Mouse (Mus musculus) kidney, postnatal 36 days (tissue): Measurements from ENCODE around the gene Mex3a.
A peak's percentile ranks its signal among the peaks of the same experiment; 100 is the strongest.

Experiments used
- DNase-seq, 2 experiments: peaks; one replicate each; pipeline ENCODE4 v3.0.0; 2021 to 2022; ENCODE audit warnings: mixed read lengths in 2 of 2

Gene Mex3a

GRCm38 (mm10) chr3:88546674-88547418 lies 14.7 kb downstream of the Mex3a start:
- DNase-seq: no peak

- peak; percentile 71 to 77 for DNase-seq
Measured at GRCm38 (mm10) chr3:88548180-88548917, 16.2 kb downstream of the Mex3a start, which contains the start of gene Rab25. Gene Rab25 (minus strand): TSS chr3:88548300.

GRCm38 (mm10) chr3:88551586-88551985 lies 19.4 kb downstream of the Mex3a start:
- peak; percentile 23 to 52 for DNase-seq

DNA sequence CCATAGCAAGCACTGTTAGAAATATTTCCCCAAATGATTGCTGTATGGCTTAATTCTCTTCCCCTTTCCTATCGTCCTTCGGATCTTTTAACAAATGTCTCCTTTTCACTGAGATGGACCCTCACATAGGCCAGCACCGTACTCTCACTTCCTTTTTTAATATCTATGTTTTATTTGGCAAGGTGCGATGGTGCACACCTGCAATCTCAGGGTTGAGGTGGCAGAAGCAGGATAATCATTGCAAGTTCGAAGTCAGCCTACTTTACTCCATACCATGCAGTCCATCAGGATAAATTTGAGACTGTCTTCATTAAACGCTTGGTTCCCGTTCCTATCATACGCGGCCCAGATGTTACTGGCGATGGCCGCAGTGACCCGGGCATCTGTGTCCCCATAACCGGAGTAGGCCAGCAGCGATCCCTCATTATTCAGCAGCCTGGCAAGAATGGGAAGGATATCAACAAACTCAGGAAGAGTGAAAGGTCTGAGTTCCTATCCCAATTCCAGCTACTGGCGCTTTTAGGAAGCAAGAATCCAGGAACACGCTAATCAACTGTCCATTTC lies 20.0 kb downstream of the Mex3a start:
- no peak for DNase-seq

GRCm38 (mm10) chr3:88552676-88553524 lies 20.7 kb downstream of the Mex3a start, which contains the start of gene Lamtor2:
Gene Lamtor2 (minus strand): TSS chr3:88553074.
- DNase-seq: peak; percentile 99

DNA sequence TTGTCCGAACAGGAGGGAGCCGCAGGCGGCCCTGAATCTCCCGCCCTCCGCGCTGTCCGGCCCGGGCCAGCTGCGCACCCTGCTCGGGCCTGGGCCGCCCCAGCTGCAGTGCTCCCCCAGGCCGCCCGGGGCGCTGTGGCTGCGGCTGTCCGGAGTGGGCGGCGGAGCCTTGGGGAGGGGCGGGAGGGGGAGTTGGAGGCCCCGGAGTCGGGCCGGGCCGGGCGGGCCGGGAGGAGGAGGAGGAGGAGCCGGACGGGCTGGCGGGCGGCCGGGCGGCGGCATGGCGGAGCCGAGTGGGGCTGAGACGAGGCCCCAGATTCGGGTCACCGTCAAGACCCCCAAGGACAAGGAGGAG lies 21.3 kb downstream of the Mex3a start, which contains the start of gene Ubqln4:
TSS of gene Ubqln4 (plus strand) at position 234 of the 355 bp plus-strand sequence.
- DNase-seq: peak; percentile 90 to 95

GRCm38 (mm10) chr3:88553880-88554586 lies 21.8 kb downstream of the Mex3a start:
- peak; percentile 25 to 68 for DNase-seq

GRCm38 (mm10) chr3:88555069-88555605 lies 22.9 kb downstream of the Mex3a start:
- DNase-seq: no peak

- no peak for DNase-seq
Measured at GRCm38 (mm10) chr3:88555731-88556130, 23.5 kb downstream of the Mex3a start.

GRCm38 (mm10) chr3:88556616-88557015 lies 24.4 kb downstream of the Mex3a start:
- no peak for DNase-seq

DNA sequence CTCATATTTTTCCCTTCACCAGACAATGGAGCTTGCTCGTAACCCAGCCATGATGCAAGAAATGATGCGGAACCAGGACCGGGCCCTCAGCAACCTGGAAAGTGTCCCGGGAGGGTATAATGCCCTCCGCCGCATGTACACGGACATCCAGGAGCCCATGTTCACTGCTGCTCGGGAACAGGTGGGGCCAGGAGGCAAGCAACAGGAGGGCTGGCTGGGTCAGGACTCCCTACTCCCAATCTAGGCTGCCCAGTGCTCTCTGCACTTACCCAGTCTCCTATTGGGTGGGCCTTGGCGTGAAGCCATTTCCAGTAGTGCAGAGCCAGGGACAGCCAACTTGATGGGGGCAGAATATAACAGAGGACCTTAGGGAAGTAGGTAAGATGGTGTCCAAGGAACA lies 27.4 kb downstream of the Mex3a start:
- DNase-seq: no peak

- DNase-seq: peak; percentile 49 to 66
Measured at GRCm38 (mm10) chr3:88561989-88562388, 29.8 kb downstream of the Mex3a start.

- DNase-seq: no peak
Measured at GRCm38 (mm10) chr3:88563442-88563841, 31.2 kb downstream of the Mex3a start.

- no peak for DNase-seq
Measured at GRCm38 (mm10) chr3:88563966-88564365, 31.8 kb downstream of the Mex3a start.

DNA sequence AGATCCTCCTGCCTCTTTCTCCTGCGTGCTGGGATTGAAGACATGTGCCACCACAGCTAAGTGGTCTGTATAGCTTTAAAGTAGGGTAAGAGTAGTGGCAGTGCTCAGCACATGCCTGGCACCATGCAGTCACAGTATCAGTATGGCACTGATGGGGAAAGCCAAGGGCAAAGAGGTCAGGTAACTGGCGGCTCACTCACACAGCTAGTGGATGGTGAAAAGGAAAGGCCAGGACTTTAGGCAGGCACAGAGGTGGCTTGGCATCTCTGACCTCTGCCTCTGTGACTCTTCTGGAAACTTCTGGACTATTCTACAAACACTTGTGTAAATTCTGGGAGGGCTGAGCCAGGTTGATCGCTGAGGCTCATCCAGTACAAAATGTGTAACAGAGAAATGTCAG lies 33.9 kb downstream of the Mex3a start:
- DNase-seq: no peak

DNA sequence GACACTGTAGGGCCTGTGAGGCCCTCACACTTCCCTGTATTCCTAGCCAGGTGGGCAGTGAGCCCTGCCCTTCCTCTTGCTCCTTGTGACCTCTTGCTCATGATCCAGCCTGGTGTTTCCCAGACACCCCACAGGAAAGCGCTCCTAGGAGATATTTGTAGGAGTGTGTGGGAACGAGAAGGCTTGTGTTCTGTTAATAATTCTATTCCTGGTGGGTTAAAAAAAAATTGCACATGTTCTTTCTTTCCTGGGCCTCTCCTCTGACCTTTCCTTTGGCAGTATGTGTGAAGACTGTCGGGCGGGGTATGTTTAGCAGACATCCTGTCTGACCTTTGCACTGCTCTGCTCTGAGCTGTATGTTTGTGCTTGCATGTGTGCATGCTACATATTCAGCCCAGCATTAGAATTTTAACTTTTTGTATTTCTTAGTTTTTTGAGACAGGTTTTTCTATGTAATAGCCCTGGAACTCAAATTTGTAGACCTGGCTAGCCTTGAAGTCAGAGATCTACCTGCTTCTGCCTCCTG lies 34.4 kb downstream of the Mex3a start:
- peak; percentile 29 to 36 for DNase-seq

GRCm38 (mm10) chr3:88567892-88568291 lies 35.7 kb downstream of the Mex3a start:
- no peak for DNase-seq

- DNase-seq: no peak
Measured at GRCm38 (mm10) chr3:88568615-88569014, 36.4 kb downstream of the Mex3a start.

DNA sequence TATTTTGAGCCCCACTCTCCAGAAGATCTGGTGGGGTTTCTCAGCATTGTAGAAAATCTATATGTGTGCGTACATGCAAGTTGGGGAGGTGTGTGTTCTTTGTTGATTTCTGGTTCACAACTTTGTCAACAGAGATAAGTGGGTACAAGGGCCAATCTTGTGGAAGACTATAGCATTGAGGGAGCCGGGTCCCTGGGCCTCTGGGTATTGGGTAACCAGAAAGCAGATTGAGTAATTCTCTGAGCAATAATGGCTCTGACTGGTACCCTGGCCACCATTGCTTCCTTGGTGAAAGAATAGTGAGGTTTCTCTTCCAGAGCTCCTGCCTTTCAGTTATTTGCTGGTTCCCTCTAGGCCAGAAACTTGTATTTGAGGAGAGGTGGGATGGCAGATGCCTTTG lies 36.9 kb downstream of the Mex3a start:
- no peak for DNase-seq

DNA sequence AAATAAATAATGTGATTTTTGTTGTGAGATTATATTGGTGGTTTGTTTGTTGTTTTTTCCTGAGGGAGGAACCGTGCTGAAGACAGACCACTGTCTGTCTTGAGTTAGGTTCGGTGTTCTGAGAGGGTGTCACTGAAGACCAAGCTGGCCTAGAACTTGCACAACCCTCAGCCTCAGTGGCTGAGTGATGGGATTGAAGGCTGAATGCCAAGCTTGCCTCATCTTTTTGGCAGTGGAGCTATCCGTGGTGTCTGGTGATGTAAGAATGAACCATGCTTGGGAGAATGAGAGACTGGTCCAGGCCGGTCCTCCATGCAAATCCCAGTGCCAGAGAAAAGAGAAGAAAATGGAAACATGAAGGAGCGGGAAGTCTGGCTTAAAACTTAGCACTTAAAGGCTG lies 37.5 kb downstream of the Mex3a start:
- DNase-seq: no peak

DNA sequence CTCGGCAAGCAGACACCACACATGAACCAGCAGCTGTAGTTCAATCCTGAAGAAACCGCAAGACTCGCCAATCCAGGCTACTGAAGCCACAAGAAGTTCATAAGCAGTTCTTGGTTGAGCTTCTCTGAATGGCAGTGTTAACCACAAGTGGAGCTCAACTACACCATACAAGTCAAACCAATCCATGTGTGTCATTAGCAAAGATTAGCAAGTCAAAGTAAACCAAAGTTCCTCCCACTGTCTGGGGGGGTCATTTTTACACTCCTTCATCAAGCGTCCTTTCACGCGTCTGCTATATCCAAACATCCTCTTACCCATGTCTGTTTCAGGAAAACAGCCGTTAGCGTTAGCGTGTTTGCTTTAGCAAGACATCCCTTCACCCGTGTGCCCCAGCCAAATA lies 38.1 kb downstream of the Mex3a start:
- DNase-seq: no peak

GRCm38 (mm10) chr3:88571856-88572255 lies 39.7 kb downstream of the Mex3a start:
- no peak for DNase-seq
